Mouse (Mus musculus) kidney, embryonic 15.5 days (tissue): ENCODE measurements around the gene Nat8f5. TPM values are rescaled to one million over a fixed set of nuclear protein-coding genes. Genes with fewer than 3 reads are reported as not detected.
"Not testable (repeated sequence)": the region's sequence is repeated elsewhere in the genome, so short reads cannot be mapped to it uniquely, and the experiment has no call there.

ENCODE experiments used
- ATAC-seq: fragments of 200-750 bp; cut with Nextera tagmentation; replicated peaks from 2 replicates; pipeline ENCODE4 v1.8.0; 2017; ENCODE audit warnings: moderate TSS enrichment; ENCODE audit not compliant: low FRiP score
- H3K27ac ChIP-seq: fragments of 300-500 bp; sonication (generic); 2 replicates; pipeline ENCODE4 v1.5.1; 2015; ENCODE audit warnings: mild to moderate bottlenecking, inconsistent platforms
- H3K27me3 ChIP-seq: fragments of 300-500 bp; sonication (generic); 2 replicates; pipeline ENCODE4 v1.6.1; 2015; ENCODE audit warnings: inconsistent platforms
- H3K36me3 ChIP-seq: fragments of 300-500 bp; sonication (generic); 2 replicates; pipeline ENCODE4 v1.6.1; 2015; ENCODE audit warnings: inconsistent platforms
- H3K4me1 ChIP-seq: fragments of 300-500 bp; sonication (generic); 2 replicates; pipeline ENCODE4 v1.6.1; 2015; ENCODE audit warnings: inconsistent platforms
- H3K4me2 ChIP-seq: fragments of 300-500 bp; sonication (generic); 2 replicates; pipeline ENCODE4 v1.6.1; 2015; ENCODE audit warnings: moderate library complexity, mild to moderate bottlenecking, inconsistent platforms
- H3K4me3 ChIP-seq: fragments of 300-500 bp; sonication (generic); replicated peaks from 2 replicates; pipeline ENCODE4 v1.5.1; 2015; ENCODE audit warnings: mild to moderate bottlenecking, inconsistent platforms
- H3K9ac ChIP-seq: fragments of 300-500 bp; sonication (generic); 2 replicates; pipeline ENCODE4 v1.6.1; 2015; ENCODE audit warnings: mild to moderate bottlenecking, inconsistent platforms
- H3K9me3 ChIP-seq: fragments of 300-500 bp; sonication (generic); replicated peaks from 2 replicates; pipeline ENCODE4 v1.6.1; 2016; ENCODE audit warnings: inconsistent platforms
- WGBS: fragments of 180-500 bp; shearing (Covaris S2); methylation state at CpG from one replicate; pipeline ENCODE4 v1.1.7; 2015; ENCODE audit warnings: mixed read lengths; 5-methylcytosine and 5-hydroxymethylcytosine counted together
- polyA plus RNA-seq: library from polyadenylated mRNA; unstranded; fragments of >200 nt; fragmentation: Nextera tagmentation; extraction: Ambion mirVana; gene quantifications from 2 replicates; pipeline ENCODE4 v1.2.1, GENCODE M21; 2015

Nat8f5 gene
- polyA plus RNA-seq, 1 experiment from 2014 or later, result not detected

DNA sequence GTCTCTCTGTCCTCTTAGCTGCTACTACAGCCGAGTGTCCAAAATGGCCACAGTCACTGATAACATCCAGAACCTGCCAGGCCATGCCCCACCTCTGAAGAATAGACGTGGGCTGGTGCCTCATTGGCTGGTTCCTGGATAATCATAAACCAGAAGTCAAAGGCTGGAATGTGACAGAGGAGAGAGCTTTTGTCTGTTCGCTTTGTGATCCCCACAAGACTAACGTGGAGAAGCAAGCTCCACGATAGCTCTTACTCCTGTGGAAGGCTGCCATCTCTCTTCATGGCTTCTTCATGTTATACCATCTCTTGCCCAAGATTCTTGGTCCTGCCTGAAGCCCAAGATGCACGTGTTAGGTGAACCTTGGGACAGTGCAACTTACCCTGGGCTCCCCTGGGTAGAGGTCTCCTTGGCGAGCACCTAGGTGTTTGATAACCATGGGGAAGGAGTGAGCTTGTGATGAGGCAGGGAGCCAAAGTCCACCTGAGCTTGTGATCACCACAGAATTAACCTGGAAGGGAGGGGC lies 11.1 kb upstream of the Nat8f5 start, which contains the start of gene Nat8:
Gene Nat8, minus strand, starts transcription at position 287 of the 526 bp plus-strand sequence.
- 79% methylated on average over 7 of the region's 7 CpGs for WGBS
- no peaks in the 10 kb centered on the region for H3K36me3 ChIP-seq
- no peak within 1 kb of the TSS for H3K4me2 ChIP-seq
- no peaks in the 10 kb centered on the region for H3K9me3 ChIP-seq
- H3K4me1 ChIP-seq, result peaks cover 3% of the 10 kb centered on the region; the same call in 1 of the 2 replicates
- no peaks in the 10 kb centered on the region for H3K27me3 ChIP-seq
- H3K27ac ChIP-seq, result no peak within 1 kb of the TSS
- ATAC-seq, result no peak
- H3K4me3 ChIP-seq, result no peak within 1 kb of the TSS
- no peak within 1 kb of the TSS for H3K9ac ChIP-seq

- WGBS, result 66% methylated on average over 1 of the region's 1 CpGs
- Histone ChIP-seq H3K4me2 (no peak overlapping the region), H3K27ac (no peak overlapping the region), H3K4me1 (no peaks in the 10 kb centered on the region), H3K36me3 (no peaks in the 10 kb centered on the region), H3K27me3 (no peaks in the 10 kb centered on the region), H3K4me3 (no peak overlapping the region), H3K9ac (no peak overlapping the region), H3K9me3 (no peaks in the 10 kb centered on the region)
- ATAC-seq, result no peak
These were observed 8.7 kb upstream of the Nat8f5 start for GRCm38 (mm10) chr6:85829462-85829861.

GRCm38 (mm10) chr6:85825886-85826285 lies 5.1 kb upstream of the Nat8f5 start:
- Histone ChIP-seq H3K27me3 (no peaks in the 10 kb centered on the region), H3K9me3 (no peaks in the 10 kb centered on the region), H3K4me1 (no peaks in the 10 kb centered on the region), H3K4me2 (no peak overlapping the region), H3K36me3 (no peaks in the 10 kb centered on the region), H3K9ac (no peak overlapping the region), H3K4me3 (no peak overlapping the region), H3K27ac (no peak overlapping the region)
- no peak for ATAC-seq
- WGBS, result 81% methylated on average over 2 of the region's 2 CpGs

DNA sequence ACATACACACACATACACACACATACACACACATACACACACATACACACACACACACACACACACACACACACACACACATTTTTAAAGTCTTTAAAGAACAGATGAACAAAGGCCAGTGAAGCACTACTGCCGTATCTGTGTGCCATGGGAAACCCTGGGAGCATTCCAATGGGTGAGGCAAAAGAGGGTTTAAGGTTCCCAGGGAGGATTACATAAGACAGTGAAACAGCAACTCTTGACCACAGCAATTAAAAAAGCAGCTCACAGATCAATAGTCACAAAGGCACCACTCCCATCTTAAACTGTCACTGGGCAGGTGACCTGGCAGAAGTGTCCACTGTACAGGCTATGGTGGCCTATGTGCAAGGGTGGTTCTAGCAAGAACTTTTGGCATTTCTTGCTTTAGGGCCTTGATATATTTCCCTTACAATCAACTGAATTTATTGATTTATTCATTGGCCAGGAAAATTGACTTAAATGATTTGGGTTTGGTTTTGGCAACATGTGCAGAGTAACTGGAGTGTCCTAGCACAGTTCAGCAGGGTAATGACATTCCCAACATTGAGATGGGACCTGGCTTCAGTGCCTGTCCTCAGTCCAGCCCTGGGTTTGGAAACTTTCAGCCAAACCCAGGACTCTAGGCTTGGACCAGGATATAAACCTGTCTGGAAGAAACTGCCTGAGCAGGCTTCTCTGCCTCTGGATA lies 2.8 kb upstream of the Nat8f5 start:
- Histone ChIP-seq H3K9me3 (no peaks in the 10 kb centered on the region), H3K4me1 (no peaks in the 10 kb centered on the region), H3K27ac (no peak overlapping the region), H3K9ac (no peak overlapping the region), H3K4me2 (no peak overlapping the region), H3K4me3 (no peak overlapping the region), H3K27me3 (no peaks in the 10 kb centered on the region), H3K36me3 (no peaks in the 10 kb centered on the region)
- WGBS, result 87% methylated on average over 1 of the region's 1 CpGs
- ATAC-seq, result no peak

DNA sequence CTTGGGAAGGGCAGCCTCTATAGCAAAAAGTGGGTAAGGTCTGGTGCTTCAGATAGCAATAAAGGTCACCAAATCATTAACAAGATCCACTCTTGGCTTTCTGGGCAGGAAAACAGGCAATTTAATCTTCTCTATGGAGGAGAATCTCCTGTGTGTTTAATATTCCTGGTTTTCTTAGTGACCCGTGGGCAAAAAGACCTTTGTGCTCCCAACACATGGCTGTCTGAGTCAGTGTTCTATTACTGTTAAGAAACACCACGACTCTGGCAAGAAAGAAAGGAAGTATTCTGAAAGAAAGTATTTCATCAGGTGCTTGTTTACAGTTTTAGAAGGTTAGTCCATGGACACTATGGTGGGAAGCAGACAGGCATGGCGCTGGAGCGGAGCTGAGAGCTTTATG lies 1.5 kb upstream of the Nat8f5 start:
- WGBS, result 76% methylated on average over 4 of the region's 4 CpGs
- Histone ChIP-seq H3K9me3 (no peaks in the 10 kb centered on the region), H3K4me1 (no peaks in the 10 kb centered on the region), H3K9ac (no peak overlapping the region), H3K27me3 (no peaks in the 10 kb centered on the region), H3K4me2 (no peak overlapping the region), H3K27ac (no peak overlapping the region), H3K36me3 (no peaks in the 10 kb centered on the region), H3K4me3 (no peak overlapping the region)
- no peak for ATAC-seq

GRCm38 (mm10) chr6:85818338-85818737 lies 2.4 kb downstream of the Nat8f5 start:
- Histone ChIP-seq H3K4me1 (no peaks in the 10 kb centered on the region), H3K9ac (no peak overlapping the region), H3K27ac (no peak overlapping the region), H3K9me3 (no peaks in the 10 kb centered on the region), H3K36me3 (no peaks in the 10 kb centered on the region), H3K4me3 (no peak overlapping the region), H3K27me3 (no peaks in the 10 kb centered on the region), H3K4me2 (no peak overlapping the region)
- no peak for ATAC-seq
- 51% methylated on average over 1 of the region's 1 CpGs for WGBS

DNA sequence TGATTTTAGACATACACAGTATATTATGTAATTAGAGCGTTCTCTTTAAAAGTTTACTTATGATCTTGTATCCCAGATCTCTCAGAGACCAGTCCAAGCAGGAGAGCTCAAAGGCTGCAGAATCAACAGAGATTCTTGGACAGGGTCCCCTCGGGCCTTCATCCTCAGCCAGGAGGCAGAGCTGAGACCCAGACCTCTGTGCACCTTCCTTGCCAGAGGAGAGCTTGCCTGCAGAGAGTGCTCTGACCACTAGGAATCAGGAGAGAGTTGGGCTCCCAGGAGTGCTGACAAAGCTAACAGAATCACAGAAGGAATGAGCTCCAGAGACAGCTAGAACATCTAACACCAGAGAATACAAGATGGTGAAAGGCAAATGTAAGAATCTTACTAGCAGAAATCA lies 7.4 kb downstream of the Nat8f5 start:
- H3K9me3 ChIP-seq, result no peaks in the 10 kb centered on the region
- no peak overlapping the region for H3K4me2 ChIP-seq
- no peaks in the 10 kb centered on the region for H3K27me3 ChIP-seq
- H3K36me3 ChIP-seq, result no peaks in the 10 kb centered on the region
- H3K9ac ChIP-seq, result no peak overlapping the region
- 91% methylated on average over 2 of the region's 2 CpGs for WGBS
- no peak overlapping the region for H3K4me3 ChIP-seq
- no peak for ATAC-seq
- H3K27ac ChIP-seq, result no peak overlapping the region
- no peaks in the 10 kb centered on the region for H3K4me1 ChIP-seq

DNA sequence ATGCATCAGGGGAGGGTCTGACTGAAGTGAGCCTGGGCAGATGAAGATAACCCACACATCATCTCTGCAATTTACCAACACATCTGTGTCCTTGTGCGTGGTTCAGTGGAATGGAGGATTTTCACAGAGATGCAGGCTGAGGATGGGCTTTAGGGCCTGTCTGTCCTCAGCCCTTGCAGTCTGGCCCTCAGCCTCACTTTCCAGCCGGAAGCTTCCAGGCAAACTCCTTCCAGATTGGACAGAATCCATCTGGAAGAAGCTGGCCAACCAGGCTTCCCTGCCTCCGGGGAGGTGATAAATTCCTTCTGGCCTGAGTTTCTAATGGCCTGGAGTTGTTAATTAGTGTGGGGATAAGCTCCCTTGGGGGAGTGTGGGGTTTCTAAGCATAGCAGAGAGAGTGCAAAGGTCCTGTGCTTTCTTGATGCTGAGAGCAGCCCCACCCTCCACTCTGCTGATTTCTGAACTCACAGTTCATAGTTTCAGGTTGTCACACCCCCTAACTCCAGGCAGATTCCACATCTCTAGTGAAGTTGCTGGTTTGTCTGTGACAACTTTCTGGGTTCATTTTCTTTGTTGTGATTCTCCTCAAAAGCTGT lies 9.7 kb downstream of the Nat8f5 start:
- not testable (repeated sequence) for H3K36me3 ChIP-seq, H3K4me1 ChIP-seq, H3K4me2 ChIP-seq, H3K4me3 ChIP-seq, H3K9ac ChIP-seq, H3K27ac ChIP-seq, H3K27me3 ChIP-seq, H3K9me3 ChIP-seq
- ATAC-seq, result peak; percentile 62; the same call in 1 of the 2 replicates
- WGBS, result 53% methylated on average over 3 of the region's 3 CpGs

GRCm38 (mm10) chr6:85810514-85810913 lies 10.3 kb downstream of the Nat8f5 start:
- not testable (repeated sequence) for H3K27me3 ChIP-seq, H3K9ac ChIP-seq, H3K4me1 ChIP-seq, H3K27ac ChIP-seq, ATAC-seq, H3K9me3 ChIP-seq, H3K36me3 ChIP-seq, H3K4me3 ChIP-seq, H3K4me2 ChIP-seq
- WGBS, result 91% methylated on average over 3 of the region's 3 CpGs

- not testable (repeated sequence) for H3K27ac ChIP-seq, H3K27me3 ChIP-seq, H3K4me3 ChIP-seq, H3K4me1 ChIP-seq, ATAC-seq, H3K36me3 ChIP-seq, H3K9me3 ChIP-seq, H3K9ac ChIP-seq, H3K4me2 ChIP-seq
- WGBS, result 67% methylated on average over 3 of the region's 3 CpGs
These were observed 11.0 kb downstream of the Nat8f5 start for GRCm38 (mm10) chr6:85809784-85810183.

DNA sequence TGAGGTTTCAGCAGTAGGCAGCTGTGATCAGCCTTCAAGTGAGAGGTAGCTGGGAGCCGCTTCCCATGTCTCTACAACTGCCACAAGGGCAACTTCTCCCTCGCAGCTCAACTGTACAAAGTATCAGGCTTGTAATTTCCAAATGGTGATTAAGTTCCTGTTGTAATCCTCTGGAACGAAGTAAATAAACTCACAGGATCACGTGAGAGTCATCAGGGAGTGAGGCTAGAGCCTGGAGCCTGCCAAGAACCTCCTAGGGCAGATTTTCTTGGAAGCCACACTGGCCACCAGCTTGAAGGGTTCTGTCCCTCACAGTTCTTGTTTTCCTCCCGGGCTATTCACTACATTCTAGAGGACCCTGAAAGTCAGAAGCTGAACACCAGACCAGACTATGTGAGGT lies 17.6 kb downstream of the Nat8f5 start:
- not testable (repeated sequence) for H3K4me2 ChIP-seq, H3K4me1 ChIP-seq, H3K27me3 ChIP-seq, H3K9ac ChIP-seq, ATAC-seq, H3K36me3 ChIP-seq, H3K4me3 ChIP-seq, H3K27ac ChIP-seq, H3K9me3 ChIP-seq
- 71% methylated on average over 5 of the region's 5 CpGs for WGBS
